Mouse (Mus musculus) spleen, postnatal 10 days (tissue): ENCODE measurements around the gene Gm3147.
"Not testable (repeated sequence)": the region's sequence is repeated elsewhere in the genome, so short reads cannot be mapped to it uniquely, and the experiment has no call there.

ENCODE experiments used
- DNase-seq, 2 experiments: peaks; one replicate each; pipeline ENCODE4 v3.0.0; 2021 to 2022; ENCODE audit warnings: low spot score in 2 of 2

The Gm3147 gene

GRCm38 (mm10) chr5:94616242-94616641 lies at the start of gene Gm3147:
Gm3147 (minus strand) TSS chr5:94616342.
- DNase-seq = not testable (repeated sequence)

GRCm38 (mm10) chr5:94648082-94648481 lies 31.9 kb upstream of the Gm3147 start, which contains the start of gene Gm6205:
Gm6205 (plus strand) TSS chr5:94648382.
- DNase-seq = not testable (repeated sequence)

GRCm38 (mm10) chr5:94623679-94624078 lies 7.5 kb upstream of the Gm3147 start, which contains the start of gene Gm6509:
Gm6509 (plus strand) TSS chr5:94623979.
- not testable (repeated sequence) for DNase-seq
